Mouse (Mus musculus) erythroblast, embryonic 14.5 days (primary cell): ENCODE data around the gene Vkorc1l1. TPM values are rescaled to one million over a fixed set of nuclear protein-coding genes. Genes with fewer than 3 reads are reported as not detected.
"Not testable (repeated sequence)": the region's sequence is repeated elsewhere in the genome, so short reads cannot be mapped to it uniquely, and the experiment has no call there.

Source experiments
- H3K27me3 ChIP-seq: 2 replicates; pipeline ENCODE4 v1.6.1; 2012; ENCODE audit warnings: inconsistent platforms; ENCODE audit not compliant: control insufficient read depth
- H3K36me3 ChIP-seq: 2 replicates; pipeline ENCODE4 v1.6.1; 2012; ENCODE audit warnings: mild to moderate bottlenecking, inconsistent platforms; ENCODE audit not compliant: control insufficient read depth
- H3K4me1 ChIP-seq: 2 replicates; pipeline ENCODE4 v1.6.1; 2012; ENCODE audit warnings: inconsistent platforms; ENCODE audit not compliant: control insufficient read depth
- H3K4me3 ChIP-seq: replicated peaks from 2 replicates; pipeline ENCODE3; 2012; ENCODE audit warnings: moderate library complexity, mild to moderate bottlenecking, inconsistent platforms
- H3K9me3 ChIP-seq: 2 replicates; pipeline ENCODE4 v1.6.1; 2012; ENCODE audit warnings: low read length, inconsistent platforms, mixed read lengths; ENCODE audit not compliant: control insufficient read depth
- GATA1 ChIP-seq: IDR thresholded peaks from 2 replicates; pipeline ENCODE4 v1.6.1; 2012; ENCODE audit warnings: low read length, inconsistent platforms, mixed read lengths
- TAL1 ChIP-seq: IDR thresholded peaks from 3 replicates; pipeline ENCODE4 v1.6.1; 2012; ENCODE audit warnings: low read length, inconsistent platforms, mixed read lengths
- polyA plus RNA-seq: library from polyadenylated mRNA; stranded (reverse); fragments of >175 nt; gene quantifications from 2 replicates; pipeline ENCODE4 v1.2.3, GENCODE M21; 2012

Vkorc1l1 gene
- 0.92 and 1.9 TPM in 2 replicates for polyA plus RNA-seq

DNA sequence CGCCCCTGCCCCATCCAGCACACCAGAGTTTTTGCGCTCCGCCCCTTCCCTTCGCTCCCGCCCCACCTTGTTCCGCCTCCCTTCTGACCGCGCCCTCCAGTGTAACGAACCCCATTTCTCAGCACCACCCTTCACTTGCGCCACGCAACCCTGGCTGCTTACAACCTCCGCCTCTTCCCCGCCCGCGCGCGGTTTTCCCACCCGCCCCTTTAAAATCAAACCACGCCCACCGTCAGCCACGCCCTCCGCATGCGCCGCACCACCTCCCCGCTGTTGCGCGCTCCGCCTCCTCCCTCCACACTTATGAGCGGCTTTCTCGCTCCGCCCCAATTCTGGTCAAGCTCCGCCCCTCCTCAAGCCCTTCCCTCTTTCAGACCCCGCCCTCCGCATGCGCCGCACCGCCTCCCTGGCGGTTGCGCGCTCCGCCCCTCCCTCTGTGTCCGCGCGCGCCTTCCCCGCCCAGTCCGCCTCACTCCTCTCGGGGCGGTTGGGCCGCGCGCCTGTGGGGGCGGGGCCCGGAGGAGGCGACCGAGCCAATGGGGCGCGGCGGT lies at the start of gene Vkorc1l1:
Vkorc1l1 (plus strand) TSS at position 476 of the 551 bp plus-strand sequence.
- Histone ChIP-seq H3K4me1 (peaks cover 40% of the 10 kb centered on the region), H3K27me3 (no peaks in the 10 kb centered on the region), H3K36me3 (peaks cover 23% of the 10 kb centered on the region), H3K9me3 (no peaks in the 10 kb centered on the region), H3K4me3 (peak within 1 kb of the TSS; percentile 93)
- TF ChIP-seq GATA1: no peak

GRCm38 (mm10) chr5:129895198-129896088 lies 46.3 kb upstream of the Vkorc1l1 start, which contains the start of gene Zbed5:
Gene Zbed5 (plus strand): TSS chr5:129895723.
- H3K4me1 ChIP-seq: peaks cover 22% of the 10 kb centered on the region
- TF ChIP-seq TAL1 (no peak), GATA1 (no peak)
- no peaks in the 10 kb centered on the region for H3K36me3 ChIP-seq
- H3K27me3 ChIP-seq: 0 out of 2 replicates have a peak, but pooled peaks cover 3% of the 10 kb centered on the region
- H3K4me3 ChIP-seq: peak within 1 kb of the TSS; percentile 60
- H3K9me3 ChIP-seq: peaks cover 2% of the 10 kb centered on the region

DNA sequence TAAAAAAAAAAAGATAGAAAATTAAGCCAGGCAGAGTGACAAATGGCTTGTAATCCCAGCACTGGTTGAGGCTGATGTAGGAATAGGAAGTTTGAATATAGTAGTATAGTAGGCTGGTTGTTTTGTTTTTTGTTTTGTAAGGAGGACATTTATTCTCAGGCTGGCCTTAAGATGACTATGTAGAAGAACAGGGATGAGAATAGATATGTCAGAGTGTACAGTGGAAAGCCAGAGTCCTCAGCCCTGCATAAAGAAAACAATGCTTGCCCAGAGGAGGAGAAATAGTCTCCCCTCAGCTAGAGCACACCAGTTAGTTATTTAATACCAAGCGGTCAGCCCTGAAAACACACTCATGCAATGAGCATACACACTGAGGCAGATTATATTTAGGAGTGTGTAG lies 43.3 kb upstream of the Vkorc1l1 start, which contains the start of gene Phkg1:
Phkg1 (minus strand) TSS at position 101 of the 400 bp plus-strand sequence.
- no peak for TF ChIP-seq GATA1
- no peak for TF ChIP-seq TAL1
- no peaks in the 10 kb centered on the region for H3K9me3 ChIP-seq
- H3K4me3 ChIP-seq: no peak within 1 kb of the TSS
- no peaks in the 10 kb centered on the region for H3K36me3 ChIP-seq
- H3K4me1 ChIP-seq: peaks cover 16% of the 10 kb centered on the region
- no peaks in the 10 kb centered on the region for H3K27me3 ChIP-seq

DNA sequence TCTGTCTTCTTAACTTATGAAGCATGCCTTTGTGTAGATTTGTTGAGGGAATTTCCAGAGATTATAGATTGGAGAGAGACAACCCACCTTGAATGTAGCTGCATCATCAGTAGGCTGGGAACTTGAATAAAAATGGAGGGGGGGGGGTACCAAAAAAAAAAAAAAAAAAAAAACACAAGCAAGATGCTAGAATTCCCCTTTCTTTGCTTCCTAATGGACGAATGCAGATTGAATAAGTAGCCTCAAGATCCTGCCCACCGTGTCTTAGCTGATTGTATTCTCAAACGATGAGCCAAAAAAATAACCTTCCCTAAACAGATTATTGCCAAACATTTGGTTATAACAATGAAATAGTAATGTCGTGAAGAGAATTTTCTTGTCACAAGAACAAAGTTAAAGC lies 34.0 kb upstream of the Vkorc1l1 start:
- no peaks in the 10 kb centered on the region for H3K9me3 ChIP-seq
- no peaks in the 10 kb centered on the region for H3K36me3 ChIP-seq
- TF ChIP-seq GATA1: no peak
- no peak for TF ChIP-seq TAL1
- peaks cover 22% of the 10 kb centered on the region for H3K4me1 ChIP-seq
- H3K4me3 ChIP-seq: peak overlapping the region; percentile 81
- H3K27me3 ChIP-seq: peaks cover 17% of the 10 kb centered on the region

DNA sequence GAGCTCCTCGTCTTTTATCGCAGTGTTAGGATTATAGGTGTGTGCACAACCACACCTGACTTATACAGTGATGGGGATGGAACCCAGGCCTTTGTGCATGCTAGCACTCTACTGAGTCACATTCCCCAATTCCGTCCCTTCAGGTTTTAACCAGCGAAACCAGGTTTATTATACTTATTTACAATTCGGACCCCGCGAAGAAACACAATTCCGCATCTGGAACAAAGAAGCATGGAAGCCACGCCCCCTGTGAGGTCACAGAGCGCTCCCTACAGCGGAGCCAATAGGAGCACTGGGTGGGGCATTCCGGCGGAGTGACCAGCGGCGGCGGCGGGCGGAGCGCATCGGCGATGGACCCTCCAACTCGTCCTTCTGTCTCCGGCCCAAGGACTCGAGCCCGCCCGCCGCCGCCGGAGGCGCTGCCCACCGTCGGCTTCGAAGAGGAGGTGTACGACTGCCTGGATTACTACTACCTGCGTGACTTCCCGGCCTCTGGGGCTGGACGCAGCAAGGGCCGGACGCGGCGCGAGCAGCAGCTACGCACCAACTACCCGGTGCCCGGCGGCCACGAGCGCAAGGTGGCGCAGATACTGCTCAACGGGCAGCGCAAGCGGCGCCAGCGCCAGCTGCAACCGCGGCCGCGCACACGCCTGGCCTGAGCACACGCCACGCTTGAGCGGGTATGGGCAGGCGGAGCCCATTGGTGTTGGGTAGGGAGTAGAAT lies 33.4 kb upstream of the Vkorc1l1 start, which contains the start of gene Nupr1l:
Nupr1l (plus strand) TSS at position 299 of the 724 bp plus-strand sequence.
- H3K36me3 ChIP-seq: no peaks in the 10 kb centered on the region
- peak within 1 kb of the TSS; percentile 81 for H3K4me3 ChIP-seq
- peaks cover 23% of the 10 kb centered on the region for H3K4me1 ChIP-seq
- TF ChIP-seq TAL1 (no peak), GATA1 (no peak)
- no peaks in the 10 kb centered on the region for H3K9me3 ChIP-seq
- H3K27me3 ChIP-seq: peaks cover 17% of the 10 kb centered on the region

DNA sequence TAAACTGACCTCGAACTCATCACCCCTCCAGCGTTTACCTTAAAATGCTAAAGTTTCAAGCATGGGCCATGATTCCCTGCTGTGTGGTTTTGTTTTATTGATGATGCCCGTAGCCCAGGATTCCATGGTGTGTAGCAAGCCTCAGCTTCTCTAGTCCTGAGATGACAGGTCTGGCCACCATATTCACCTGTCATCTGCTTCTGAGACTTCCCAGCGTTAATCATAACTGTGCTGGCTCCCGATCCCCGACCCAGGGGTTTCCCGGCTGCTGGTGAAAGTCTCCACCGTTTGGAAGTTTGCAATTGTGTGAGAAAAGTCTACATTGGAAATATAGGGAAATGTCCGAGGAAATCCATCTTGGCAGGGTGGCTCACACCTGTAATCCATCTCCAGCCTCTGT lies 32.6 kb upstream of the Vkorc1l1 start:
- Histone ChIP-seq H3K36me3 (no peaks in the 10 kb centered on the region), H3K4me3 (peak overlapping the region; percentile 81), H3K4me1 (peaks cover 26% of the 10 kb centered on the region), H3K27me3 (peaks cover 17% of the 10 kb centered on the region), H3K9me3 (no peaks in the 10 kb centered on the region)
- TF ChIP-seq TAL1 (no peak), GATA1 (no peak)

DNA sequence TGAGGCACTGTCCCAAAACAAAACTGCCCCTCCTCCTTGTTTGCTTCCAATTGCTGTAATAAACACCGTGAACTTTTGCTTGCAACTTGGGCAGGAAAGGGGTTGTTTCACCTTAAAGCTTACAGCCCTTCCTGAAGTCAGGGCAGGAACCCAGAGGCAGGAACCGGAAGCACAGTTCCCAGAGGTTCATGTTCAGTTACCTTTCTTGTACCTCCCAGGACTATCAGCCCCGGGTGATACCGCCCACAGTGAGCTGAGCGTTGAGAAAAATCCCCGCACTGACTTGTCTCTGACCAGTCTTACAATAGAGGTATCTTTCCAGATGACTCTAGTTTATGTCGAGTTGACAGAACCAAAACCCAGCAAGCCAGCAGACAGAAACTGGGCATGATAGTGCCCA lies 32.2 kb upstream of the Vkorc1l1 start:
- Histone ChIP-seq H3K9me3 (no peaks in the 10 kb centered on the region), H3K27me3 (peaks cover 17% of the 10 kb centered on the region), H3K4me1 (peaks cover 26% of the 10 kb centered on the region), H3K36me3 (no peaks in the 10 kb centered on the region), H3K4me3 (no peak overlapping the region)
- TF ChIP-seq GATA1 (no peak), TAL1 (no peak)

DNA sequence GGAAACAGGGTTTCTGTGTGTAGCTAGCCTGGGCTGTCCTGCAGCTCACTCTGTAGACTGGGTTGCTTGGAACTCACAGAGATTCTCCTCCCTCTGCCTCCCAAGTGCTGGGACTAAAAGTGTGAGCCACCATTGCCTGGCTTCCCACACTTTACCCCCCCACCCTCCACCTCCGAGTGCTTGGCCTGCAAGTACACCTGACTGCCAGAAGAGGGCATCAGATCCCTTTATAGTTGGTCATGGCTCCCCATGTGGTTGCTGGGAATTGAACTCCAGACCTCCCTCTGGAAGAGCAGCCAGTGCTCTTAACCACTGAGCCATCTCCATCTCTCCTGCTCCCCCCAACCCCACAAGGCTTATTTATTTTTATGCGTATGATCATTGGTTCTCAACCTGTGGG lies 27.7 kb upstream of the Vkorc1l1 start:
- TF ChIP-seq GATA1 (no peak), TAL1 (no peak)
- Histone ChIP-seq H3K27me3 (peaks cover 12% of the 10 kb centered on the region), H3K36me3 (no peaks in the 10 kb centered on the region), H3K9me3 (no peaks in the 10 kb centered on the region), H3K4me3 (no peak overlapping the region), H3K4me1 (peaks cover 20% of the 10 kb centered on the region)

GRCm38 (mm10) chr5:129915491-129915890 lies 26.3 kb upstream of the Vkorc1l1 start:
- not testable (repeated sequence) for H3K36me3 ChIP-seq, H3K4me3 ChIP-seq, H3K9me3 ChIP-seq, H3K27me3 ChIP-seq
- peaks cover 15% of the 10 kb centered on the region for H3K4me1 ChIP-seq
